Mouse (Mus musculus) cortical plate, adult 2 months (tissue): Measurements from ENCODE around the gene Gjc1. TPM values are rescaled to one million over a fixed set of nuclear protein-coding genes. Genes with fewer than 3 reads are reported as not detected.
A peak's percentile ranks its signal among the peaks of the same experiment; 100 is the strongest.

ENCODE experiments used
- H3K27ac ChIP-seq: fragments of 200-500 bp; 2 replicates; pipeline ENCODE4 v1.5.1; 2012; ENCODE audit warnings: low read length, control low read depth, inconsistent platforms; ENCODE audit not compliant: insufficient read depth
- H3K4me1 ChIP-seq: fragments of 200-500 bp; 2 replicates; pipeline ENCODE4 v1.6.1; 2011; ENCODE audit warnings: low read length; ENCODE audit not compliant: control insufficient read depth, insufficient read depth
- H3K4me3 ChIP-seq: fragments of 200-500 bp; 2 replicates; pipeline ENCODE4 v1.5.1; 2011; ENCODE audit warnings: mild to moderate bottlenecking, low read length, control low read depth; ENCODE audit not compliant: insufficient read depth
- CTCF ChIP-seq: fragments of 200-500 bp; IDR thresholded peaks from 2 replicates; pipeline ENCODE4 v1.5.1; 2011; ENCODE audit warnings: mild to moderate bottlenecking, control low read depth, low read length; ENCODE audit not compliant: insufficient read depth; ENCODE audit errors: extremely low read depth
- POLR2A ChIP-seq: fragments of 200-500 bp; IDR thresholded peaks from 2 replicates; pipeline ENCODE4 v1.6.1; 2011; ENCODE audit warnings: mild to moderate bottlenecking, low read length, control low read depth; ENCODE audit not compliant: insufficient read depth; ENCODE audit errors: extremely low read depth
- polyA plus RNA-seq: library from polyadenylated mRNA; depleted of rRNA; stranded (reverse); fragments of >200 nt; gene quantifications from 2 replicates; pipeline ENCODE4 v1.2.3, GENCODE M21; 2012; rRNA removed

The Gjc1 gene
- 7.6 and 8.2 TPM in 2 replicates for polyA plus RNA-seq

GRCm38 (mm10) chr11:102819021-102819782 lies at the start of gene Gjc1:
Gene Gjc1 (minus strand): TSS chr11:102819700.
- Histone ChIP-seq H3K4me3 (peak within 1 kb of the TSS; percentile 55), H3K4me1 (no peaks in the 10 kb centered on the region), H3K27ac (peak within 1 kb of the TSS; percentile 57)
- TF ChIP-seq POLR2A = no peak
- TF ChIP-seq CTCF = no peak

DNA sequence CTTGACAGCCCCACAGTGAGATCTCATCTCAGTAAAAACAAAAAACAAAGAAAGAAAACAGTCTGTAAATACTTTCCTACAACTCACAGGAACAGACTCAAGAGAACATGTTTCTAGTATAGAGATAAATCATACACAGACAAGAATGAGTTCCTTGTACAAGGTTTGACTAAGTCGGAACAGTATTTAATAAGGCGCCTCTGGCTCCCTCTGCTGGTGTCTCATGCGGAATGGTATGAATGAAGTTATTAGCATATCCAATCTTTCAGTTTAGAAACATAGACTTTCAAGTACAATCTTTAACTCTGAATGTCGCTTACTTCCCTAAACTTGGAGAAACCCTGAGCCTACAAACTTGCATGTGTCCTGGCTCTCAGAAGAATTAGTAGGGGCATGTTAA lies 44.8 kb upstream of the Gjc1 start:
- TF ChIP-seq POLR2A (no peak), CTCF (peak; percentile 58; the same call in 1 of the 2 replicates)
- H3K27ac ChIP-seq = no peak overlapping the region
- no peak overlapping the region for H3K4me3 ChIP-seq
- H3K4me1 ChIP-seq = peaks cover 3% of the 10 kb centered on the region; the same call in 1 of the 2 replicates

DNA sequence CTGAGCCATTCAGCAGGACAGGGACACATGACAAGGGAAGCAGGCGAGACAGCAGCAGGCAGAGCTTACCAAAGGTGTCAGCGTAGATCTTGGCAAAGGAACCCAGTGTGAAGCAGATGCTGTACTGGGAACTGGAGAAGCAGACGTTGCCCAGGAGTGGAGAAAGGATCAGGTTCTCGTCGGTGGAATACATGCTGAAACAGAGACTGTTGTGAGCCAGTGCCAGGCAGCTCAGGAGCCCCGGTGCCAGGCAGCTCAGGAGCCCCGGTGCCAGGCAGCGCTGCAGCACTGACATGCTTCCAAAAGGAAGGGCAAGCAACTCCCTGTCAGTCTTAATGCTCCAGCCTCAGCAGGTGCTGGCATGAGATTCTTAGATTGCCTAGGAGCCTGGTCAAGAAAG lies 40.4 kb upstream of the Gjc1 start:
- Histone ChIP-seq H3K4me1 (peaks cover 2% of the 10 kb centered on the region; the same call in 1 of the 2 replicates), H3K27ac (no peak overlapping the region), H3K4me3 (no peak overlapping the region)
- TF ChIP-seq POLR2A (no peak), CTCF (no peak)

DNA sequence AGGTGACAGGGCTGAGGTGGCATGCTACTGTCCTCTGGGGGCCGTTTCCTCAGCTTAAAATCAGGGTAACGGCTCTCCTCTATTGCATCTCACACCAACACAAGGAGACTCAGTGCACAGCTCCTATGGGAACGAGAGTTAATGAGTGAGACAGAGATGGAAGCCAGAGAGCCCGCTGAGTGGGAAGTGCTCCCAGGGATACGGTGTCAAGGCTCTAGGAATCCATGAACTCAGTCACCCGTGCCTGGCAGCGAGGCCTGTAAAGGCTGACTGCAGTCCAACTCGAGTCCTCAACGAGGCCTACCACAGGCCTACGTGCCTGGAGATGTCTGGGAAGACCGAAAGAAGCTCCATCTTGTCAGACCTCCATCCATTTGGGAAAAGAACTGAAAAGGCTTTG lies 39.5 kb upstream of the Gjc1 start:
- TF ChIP-seq CTCF (no peak), POLR2A (no peak)
- Histone ChIP-seq H3K4me1 (peaks cover 2% of the 10 kb centered on the region; the same call in 1 of the 2 replicates), H3K4me3 (no peak overlapping the region), H3K27ac (no peak overlapping the region)

DNA sequence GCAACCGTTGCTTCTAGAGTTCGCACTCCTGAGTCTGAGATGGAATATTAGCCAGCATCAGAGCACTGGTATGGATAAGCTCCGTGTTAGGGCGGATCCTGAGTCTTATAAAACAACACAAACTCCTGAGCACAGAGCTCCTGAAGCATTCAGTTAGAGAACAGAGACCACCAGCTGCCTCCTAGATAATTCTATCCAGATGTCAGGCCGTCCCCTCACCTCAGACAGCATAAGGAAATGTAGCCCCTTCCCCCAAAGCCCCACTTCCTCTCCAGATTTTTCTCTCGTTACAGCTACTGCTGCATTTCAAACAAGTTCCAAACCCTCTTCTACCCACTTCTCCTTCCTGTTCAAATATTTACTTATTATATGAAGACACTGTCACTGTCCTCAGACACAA lies 36.4 kb upstream of the Gjc1 start:
- Histone ChIP-seq H3K4me1 (peaks cover 2% of the 10 kb centered on the region; the same call in 1 of the 2 replicates), H3K27ac (no peak overlapping the region), H3K4me3 (no peak overlapping the region)
- TF ChIP-seq POLR2A = no peak
- no peak for TF ChIP-seq CTCF

GRCm38 (mm10) chr11:102853760-102854159 lies 34.3 kb upstream of the Gjc1 start:
- no peak overlapping the region for H3K4me3 ChIP-seq
- no peak for TF ChIP-seq POLR2A
- peak; percentile 35; the same call in 1 of the 2 replicates for TF ChIP-seq CTCF
- no peak overlapping the region for H3K27ac ChIP-seq
- no peaks in the 10 kb centered on the region for H3K4me1 ChIP-seq

DNA sequence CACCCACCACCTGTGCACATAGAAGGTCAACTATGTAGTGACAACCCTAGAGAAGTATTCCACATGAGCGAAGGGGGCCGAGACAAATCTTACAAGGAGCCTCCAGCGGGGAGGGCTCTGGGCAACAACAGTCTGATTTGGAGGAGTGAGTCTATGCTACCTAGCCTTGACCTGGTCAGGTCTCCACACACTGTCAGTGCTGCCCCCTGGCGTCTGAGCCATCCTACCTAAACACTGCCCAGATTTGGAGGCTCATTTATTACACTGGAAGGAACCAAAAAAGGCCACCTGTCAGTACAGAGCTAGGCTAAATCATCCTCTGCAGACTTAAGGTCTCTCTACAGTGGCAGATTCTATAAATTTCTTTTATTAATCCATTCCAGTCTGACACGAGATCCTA lies 32.4 kb upstream of the Gjc1 start:
- Histone ChIP-seq H3K4me3 (no peak overlapping the region), H3K4me1 (no peaks in the 10 kb centered on the region), H3K27ac (no peak overlapping the region)
- TF ChIP-seq CTCF = peak; percentile 58
- TF ChIP-seq POLR2A = no peak

DNA sequence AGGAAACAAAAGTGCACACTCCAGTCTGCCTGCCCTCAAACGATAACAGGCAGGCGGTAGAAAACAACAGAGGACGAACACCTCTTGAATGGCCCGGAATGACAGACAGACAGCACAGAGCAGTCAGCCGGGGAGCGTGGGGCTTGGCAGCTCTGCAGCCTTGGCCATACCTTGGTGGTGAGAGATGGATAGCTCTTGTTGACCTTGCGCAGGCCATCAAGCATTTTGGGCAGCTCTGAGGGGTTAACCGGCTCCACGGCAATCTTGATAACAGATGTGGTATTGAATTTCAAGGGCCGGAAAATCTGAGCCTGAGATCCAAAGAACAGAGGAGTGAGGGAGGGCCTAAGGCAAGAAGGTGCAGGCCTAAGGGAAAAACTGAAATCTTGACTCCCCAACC lies 26.4 kb upstream of the Gjc1 start:
- no peak overlapping the region for H3K4me3 ChIP-seq
- TF ChIP-seq POLR2A (no peak), CTCF (no peak)
- H3K4me1 ChIP-seq = no peaks in the 10 kb centered on the region
- H3K27ac ChIP-seq = no peak overlapping the region

GRCm38 (mm10) chr11:102838616-102839150 lies 19.2 kb upstream of the Gjc1 start:
- no peaks in the 10 kb centered on the region for H3K4me1 ChIP-seq
- no peak overlapping the region for H3K4me3 ChIP-seq
- H3K27ac ChIP-seq = no peak overlapping the region
- TF ChIP-seq CTCF (no peak), POLR2A (no peak)

- no peaks in the 10 kb centered on the region for H3K4me1 ChIP-seq
- H3K4me3 ChIP-seq = no peak overlapping the region
- no peak overlapping the region for H3K27ac ChIP-seq
- TF ChIP-seq POLR2A (no peak), CTCF (no peak)
Observed at GRCm38 (mm10) chr11:102838126-102838525, 18.6 kb upstream of the Gjc1 start.
